Mouse (Mus musculus): ENCODE results near the gene Cntnap2. TPM values are rescaled to one million over a fixed set of nuclear protein-coding genes. Genes with fewer than 3 reads are reported as not detected.

The Cntnap2 gene
- total RNA-seq, 2 experiments from 2014 or later: 14.9 to 17.7 TPM

DNA sequence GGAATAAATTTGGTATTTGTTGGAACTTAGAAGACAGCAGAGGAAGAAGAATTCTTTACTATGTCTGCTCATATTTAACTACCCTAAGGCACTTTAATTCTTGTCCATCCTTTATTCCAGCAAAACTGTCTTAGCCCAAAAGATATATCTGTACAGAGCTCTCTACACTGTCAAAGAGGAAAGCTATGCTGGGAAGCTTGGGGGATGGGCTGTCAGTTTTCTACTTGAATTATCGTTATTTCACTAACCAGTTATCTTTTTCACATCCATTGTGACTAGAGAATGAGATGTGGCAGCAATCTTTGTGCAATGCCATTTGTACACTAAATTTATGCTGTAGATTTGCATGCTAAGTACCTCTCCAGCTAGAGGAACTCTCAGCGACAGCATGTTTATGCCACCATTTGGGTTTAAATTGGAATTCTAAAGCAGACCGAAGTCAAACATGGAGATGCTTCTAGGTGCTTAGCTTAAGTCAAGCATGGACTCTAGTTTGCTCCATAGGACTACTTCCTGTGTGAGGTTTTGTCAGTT is 268.9 kb downstream of the Cntnap2 start:
- no peak for DNase-seq

DNA sequence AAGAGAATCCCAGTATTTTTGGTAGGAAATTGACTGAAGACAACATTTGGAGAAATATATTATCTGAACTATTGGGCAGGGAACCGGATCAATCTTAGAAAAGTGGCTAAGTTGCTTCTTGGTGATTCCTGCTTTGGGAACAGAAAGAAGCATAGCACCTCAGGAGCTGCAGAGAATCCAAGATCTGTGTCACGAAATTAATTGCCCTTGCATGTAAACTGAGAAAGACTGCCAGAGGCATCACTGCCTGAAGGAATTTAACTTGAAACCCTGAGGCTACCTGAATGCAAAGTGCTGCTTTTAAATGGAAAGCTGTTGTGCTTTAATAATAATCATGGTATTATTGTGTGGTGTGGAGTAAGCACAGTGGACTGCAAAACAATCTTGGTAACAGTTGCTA is 286.2 kb downstream of the Cntnap2 start:
- DNase-seq: no peak

DNA sequence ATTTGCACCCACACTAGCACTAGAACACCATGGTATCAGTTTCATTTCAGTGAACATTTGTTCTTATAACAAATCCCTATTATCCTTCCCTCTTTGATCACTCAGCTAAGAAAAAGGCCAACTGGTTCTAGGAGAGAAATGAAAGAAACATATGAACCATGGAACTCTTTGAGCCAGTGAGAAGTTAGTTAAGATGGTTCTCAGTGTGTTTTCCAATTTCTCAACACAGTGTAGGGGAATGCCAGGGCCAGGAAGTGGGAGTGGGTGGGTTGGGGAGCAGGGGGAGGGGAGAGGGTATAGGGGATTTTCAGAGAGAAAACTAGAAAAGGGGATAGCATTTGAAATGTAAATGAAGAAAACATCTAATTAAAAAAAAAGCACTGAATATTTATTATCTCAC is 286.8 kb downstream of the Cntnap2 start:
- no peak for DNase-seq

DNA sequence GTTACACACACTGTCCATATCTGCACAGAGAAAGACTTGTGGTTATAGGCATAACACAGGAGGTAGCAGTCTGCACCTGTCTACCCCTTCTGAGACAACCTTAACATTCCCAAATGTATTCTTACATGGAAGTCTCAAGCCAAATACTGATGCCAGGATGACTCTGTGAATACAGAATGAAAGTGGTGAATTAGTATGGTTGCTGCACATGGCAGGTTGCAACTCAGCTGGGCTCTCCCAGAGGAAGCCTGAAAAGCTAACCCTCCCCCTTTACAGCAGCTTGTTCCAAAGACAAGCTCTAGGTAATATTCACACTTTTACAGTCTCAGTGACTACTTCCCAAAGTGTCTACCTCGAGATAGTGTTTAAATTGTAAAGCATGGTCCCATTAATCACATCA is 307.3 kb downstream of the Cntnap2 start:
- DNase-seq: no peak

DNA sequence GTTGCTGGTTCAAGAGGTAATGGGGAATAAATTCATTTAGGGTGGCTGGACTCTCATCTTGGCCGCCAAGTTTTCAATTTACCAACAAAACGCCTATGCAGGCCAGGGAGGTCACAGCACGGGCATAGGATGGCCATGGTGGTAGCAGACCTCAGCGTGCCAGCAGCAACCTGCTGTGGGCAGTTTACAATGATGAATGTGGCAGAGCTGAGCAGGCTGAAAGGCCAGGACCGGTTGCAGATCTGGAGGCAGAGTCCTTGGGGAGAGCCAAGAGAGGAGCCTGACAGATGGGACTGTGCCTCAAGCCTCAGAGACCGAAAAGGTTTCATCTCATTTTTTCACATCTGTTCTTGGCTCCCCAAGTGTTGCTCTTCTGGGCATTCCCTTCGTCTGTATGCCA is 322.0 kb downstream of the Cntnap2 start:
- DNase-seq: no peak

DNA sequence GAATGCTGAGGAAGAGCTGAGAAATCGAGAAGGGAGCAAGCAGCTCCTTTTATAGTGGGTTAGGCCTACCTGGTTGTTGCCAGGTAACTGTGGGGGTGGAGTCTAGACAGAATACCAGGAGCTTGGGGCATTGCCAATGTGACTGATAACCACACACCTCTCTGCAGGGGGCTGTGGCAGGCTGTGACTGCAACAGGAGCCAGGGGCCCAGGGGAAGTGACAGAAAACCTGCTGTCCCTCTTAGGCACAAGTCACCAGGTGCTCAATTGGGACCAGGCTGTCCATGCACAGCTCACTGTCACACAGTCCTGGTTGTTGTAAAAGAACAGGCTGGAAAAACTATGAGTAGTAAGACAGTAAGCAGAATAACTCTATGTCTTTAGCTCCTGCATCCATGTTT is 329.9 kb downstream of the Cntnap2 start:
- no peak for DNase-seq

DNA sequence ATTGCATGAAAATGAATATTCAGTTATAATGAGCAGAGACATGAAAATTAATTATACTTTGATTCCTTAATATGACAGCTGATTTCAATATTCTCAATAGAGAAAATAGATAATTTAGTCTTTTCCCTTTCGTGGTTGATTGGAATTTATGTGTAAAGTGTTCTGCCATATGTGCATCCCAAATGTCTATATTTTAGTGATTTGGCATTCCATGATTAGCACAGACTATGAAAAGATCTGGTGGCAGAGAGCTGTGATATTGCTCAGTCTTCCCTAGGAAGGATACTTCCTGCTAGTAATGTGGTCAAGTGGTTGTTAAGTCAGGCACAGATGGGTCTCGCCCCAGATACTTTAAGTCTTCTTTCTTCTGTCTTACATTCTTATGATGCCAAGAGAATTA is 354.5 kb downstream of the Cntnap2 start:
- no peak for DNase-seq

DNA sequence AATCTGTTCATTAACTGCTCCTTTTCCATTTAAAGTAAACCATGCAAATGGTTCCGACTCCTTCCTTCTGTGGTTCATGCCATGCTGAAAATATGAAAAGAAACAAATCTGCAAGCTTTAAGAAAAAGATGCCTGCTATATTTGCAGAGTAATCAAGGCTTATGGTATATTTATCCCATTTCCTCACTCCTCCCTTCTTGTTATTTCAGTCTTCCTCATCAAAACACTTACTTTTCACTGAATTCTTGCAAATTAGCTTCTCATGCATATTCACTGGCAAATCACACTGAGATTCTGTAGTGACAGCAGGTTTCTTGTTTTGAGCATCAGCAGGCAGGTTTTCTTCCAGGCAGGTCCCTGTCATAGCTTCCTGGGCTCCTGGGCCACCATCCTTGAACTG is 396.3 kb downstream of the Cntnap2 start:
- no peak for DNase-seq

DNA sequence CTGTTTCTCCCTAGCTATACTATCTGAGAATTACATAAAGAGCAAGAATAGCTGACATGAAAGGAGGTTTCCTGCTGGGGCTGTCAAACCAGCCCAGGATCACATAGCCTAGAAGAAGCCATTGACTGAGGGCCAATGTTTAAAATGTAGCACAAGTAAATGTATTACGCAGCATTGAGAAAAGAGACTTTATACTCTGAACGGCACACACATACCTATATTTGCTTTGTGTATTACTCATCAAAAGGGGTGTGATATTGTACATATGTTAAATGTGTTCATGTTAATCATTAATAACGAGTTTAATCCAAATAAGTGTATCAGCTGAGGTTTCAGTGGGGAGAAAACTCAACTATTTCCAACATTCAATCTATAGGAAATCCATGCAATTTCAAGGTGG is 459.1 kb downstream of the Cntnap2 start:
- no peak for DNase-seq

DNA sequence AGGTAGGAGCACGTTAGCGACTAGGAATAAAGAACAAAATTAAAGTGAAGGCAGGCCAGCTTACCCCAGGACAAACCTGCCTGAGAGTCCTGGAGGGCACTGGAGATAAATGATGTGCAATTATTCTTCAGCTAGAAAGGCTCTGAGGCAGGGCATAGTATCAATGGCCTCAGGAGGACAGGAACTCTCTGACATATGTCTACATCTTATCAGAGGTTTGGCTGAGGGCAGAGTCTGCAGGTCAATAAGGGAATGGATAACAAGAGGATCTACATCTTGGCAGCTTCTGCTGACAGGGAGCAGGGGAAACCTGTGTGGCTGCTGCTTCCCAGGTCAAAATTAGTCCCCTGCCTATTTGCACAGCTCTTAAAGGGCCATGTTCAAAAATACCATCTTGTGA is 477.8 kb downstream of the Cntnap2 start:
- no peak for DNase-seq

DNA sequence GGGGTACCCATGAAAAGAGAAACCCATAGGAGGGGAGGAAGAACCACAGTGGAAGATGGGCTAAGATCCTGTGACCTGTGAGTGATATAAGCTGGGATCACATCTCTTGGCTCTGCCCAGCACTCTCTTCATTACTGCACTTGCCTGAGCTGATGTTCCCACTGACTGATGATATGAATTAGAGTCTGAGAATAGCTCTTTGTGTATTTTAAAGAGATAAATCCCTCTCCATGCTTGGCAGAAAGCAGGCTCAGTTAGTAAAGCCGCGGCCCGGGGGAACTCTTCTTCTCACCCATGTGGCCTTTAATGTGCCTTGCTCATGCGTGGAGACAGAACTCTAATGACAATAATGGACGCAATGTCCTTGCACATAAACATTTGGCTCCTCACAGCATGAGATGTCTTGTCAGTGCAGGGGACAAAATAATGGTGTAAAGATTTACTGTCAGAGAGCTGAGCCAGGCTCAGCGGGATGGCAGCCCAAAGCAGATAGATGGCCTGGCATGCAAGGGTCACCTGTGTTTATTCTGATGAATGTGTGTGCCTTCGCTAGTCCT is 485.2 kb downstream of the Cntnap2 start:
- no peak for DNase-seq

DNA sequence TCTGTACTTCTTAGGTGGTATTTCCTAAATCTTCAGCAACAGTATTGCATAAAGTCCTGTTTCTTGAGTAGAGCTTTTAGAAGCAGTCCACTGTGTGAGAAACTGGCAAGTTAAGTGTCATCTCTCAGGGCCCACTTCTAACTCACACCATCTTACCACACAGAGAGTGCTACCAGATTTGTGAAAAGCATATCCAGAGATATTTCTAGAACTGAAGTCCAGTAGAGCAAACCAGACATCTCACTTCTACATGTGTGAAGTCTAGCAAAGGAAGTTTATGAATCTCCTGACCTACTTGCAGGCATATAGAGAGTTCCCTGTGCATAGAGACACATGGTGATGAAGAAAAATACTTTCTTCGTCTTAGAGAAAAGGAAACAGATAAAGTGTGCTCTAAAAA is 500.6 kb downstream of the Cntnap2 start:
- DNase-seq: no peak

DNA sequence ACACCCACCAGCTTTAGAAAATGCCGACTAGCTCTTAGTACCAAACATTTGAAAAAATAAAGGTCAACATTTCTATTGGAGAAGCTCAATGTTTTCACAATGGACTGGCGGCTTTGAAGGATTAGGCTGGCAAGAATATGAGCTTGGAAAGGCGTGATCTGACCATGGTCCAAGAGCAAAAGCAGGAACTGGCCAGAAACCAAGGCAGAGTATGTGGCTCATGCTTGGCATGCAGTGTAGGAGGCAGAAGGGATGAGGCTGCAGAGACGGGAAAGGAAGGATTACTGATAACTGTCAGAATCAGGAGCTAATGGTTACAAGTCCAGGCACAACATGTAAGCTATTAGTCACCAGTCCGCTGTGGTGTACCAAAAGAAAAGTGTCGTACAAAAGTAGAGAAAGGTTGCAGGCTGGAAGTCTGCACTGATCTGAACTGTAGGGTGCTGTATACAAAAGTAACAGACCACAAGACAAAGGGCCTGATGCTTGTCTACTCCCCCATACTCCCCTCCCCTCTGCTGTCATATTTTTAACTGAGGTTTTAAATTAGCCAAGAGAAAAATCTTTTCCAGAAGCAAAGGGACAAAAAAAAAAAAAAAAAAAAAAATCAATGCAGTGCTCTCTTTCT is 525.4 kb downstream of the Cntnap2 start:
- DNase-seq: no peak

DNA sequence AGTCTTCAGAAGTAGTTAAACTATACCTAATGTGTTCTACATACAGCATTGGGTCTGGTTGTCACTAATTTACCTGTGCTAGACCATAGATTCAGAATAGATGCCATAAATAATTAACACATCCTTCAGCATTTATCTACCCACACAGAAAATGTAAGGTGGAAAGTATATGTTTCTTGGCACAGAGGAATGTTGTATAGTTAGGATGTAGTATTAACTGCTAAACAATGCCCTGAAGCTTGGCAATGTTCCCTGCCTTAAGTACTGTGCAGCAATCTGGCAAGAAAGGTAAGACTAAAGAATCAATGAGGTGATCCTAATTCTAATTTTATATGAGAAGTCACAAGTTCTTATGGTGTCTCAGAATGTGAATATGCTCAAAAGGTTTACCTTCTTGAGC is 529.9 kb downstream of the Cntnap2 start:
- DNase-seq: no peak

DNA sequence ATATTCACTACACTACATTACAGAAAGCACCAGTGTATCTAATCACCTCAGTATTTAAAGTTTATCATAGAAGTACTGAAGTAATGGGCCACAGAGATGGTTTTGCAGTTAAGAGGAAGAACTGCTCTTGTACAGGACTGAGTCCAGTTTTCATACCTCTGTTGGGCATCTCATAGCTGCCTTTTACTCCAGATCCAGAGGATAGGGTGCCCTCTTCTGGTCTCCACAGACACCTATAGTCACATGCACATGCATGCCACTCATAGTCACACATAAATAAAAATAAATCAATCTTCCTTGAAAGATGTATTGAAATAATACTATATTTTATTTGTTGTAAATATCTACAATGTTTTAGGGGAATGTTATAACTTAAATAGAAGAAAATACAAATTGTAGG is 587.9 kb downstream of the Cntnap2 start:
- no peak for DNase-seq

DNA sequence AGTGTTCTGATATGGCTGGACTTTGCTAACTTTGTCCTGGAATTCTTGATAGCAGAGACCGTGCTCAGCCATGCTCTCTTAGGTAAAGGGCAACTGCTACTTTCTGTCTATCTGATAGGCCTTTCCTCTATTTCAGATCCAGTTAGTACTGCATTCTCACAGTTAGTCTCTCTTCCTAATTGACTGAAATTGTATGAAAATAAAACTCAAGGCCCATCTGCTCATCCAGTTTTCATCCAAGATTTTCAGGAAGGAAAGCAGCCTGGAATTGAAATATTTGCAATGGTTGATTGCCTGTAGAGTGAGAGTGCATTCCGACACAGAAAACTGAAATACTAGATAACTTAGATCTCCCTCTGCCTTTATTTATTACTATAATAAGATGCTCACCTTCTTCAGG is 589.3 kb downstream of the Cntnap2 start:
- DNase-seq: no peak

DNA sequence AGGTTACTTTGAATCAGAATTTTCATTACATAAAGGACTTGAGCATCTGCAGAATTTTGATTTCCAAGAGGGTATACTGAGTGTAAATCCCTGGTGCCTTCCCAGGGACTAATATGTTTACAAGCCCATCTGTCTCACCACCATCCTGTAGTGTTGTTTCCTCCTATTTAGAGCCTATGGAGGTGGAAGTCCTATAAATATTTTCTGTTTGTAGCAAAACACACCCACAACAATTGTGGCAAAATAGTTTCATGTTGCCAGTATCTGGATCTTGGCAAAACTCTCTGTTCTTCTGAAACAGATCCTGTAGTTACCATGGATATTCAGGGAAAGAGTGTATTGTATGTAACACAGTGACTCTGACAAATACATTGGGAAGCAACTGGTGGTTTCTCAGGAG is 641.1 kb downstream of the Cntnap2 start:
- no peak for DNase-seq

DNA sequence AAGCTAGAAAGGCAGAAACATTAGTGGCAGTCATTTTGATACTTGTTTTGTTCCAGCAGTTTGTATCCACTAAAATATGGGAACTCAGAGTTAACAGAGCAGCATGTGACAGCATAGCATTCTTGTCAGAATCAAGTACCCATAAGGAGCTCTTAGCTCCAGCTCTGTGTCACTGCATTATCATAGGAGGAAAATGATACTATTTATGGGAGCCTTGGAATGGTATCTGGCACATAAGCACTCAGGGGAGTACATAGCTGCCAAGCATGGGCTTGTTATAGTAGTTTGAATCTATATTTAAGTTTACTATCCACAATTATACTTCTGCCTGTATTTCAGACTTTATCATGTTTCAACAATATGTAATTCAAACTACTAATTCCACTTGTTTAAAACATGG is 732.5 kb downstream of the Cntnap2 start:
- DNase-seq: no peak

DNA sequence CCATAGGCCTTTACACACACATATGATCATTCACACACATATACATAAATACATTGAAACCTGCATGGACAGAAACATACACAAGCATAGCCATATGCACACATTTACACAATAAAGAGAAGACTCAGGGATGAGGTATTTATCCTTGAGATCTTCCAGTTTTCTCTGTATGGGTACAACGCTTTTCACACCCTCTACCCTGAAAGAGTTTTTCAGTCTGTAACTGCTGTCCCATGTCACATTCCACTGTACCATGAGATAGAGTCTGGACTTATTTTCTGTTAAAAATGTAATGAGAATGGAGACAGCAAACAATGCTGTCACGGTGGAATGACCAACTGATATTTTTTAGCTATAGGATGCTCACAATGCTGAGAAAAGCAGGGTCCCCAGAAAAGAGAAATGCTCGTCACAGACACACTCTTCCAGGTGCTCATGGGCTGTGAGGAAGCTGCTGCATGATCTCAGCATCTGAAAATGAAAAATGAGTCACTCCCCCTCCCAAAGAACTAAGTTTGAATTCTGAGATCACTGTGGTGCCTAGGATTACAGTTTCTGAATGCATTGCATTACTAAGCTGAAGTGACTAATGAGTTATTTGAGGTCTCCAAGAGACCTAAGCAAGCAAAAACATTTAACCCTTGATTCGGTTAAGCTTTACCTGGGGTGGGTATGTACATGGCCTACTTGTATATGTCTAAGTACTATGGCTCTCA is 782.6 kb downstream of the Cntnap2 start:
- DNase-seq: no peak

DNA sequence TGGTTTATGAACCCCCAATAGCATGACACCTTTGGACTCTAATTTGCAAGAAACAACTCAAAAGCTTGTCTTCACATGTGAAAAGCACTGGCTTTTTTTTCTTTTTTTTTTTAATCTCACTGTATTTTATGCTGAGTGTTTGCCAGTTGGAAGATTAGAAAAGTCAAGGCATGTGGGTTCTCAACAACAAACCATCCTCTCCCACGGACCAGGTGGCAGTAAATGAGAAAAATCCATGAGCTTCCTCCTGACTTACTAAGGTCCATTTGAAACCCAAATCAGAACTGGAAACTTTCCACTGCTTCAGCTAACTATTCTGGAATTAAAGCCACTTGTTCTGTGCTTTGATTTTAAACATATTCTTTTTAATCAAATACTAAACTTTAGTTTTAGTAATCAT is 784.6 kb downstream of the Cntnap2 start:
- no peak for DNase-seq

DNA sequence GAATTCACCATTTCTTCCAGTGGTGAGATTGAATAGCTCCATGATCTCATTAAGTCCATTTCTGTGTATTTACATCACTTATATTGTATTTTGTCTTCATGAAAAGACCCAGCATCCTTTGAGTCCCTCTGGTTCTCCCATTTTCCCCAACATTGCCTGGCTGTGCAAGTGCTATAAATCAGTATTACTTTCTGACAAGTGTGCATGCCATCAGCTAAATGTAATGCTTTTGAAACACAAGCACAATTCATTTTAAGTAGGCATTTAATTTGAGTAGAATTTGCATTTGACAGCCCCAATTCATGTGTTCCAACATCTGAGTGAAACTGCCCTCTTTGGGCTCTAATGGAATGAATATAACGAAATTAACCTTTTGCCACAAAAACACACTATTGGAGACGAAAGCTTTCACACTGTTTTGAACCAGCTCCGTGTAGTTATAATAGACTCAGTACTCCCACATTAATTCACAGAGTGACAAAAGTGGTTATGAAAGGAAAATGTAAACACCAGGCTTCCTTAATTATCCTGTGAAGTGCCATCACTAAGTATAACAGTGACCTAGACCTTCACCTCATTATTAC is 812.3 kb downstream of the Cntnap2 start:
- DNase-seq: no peak

DNA sequence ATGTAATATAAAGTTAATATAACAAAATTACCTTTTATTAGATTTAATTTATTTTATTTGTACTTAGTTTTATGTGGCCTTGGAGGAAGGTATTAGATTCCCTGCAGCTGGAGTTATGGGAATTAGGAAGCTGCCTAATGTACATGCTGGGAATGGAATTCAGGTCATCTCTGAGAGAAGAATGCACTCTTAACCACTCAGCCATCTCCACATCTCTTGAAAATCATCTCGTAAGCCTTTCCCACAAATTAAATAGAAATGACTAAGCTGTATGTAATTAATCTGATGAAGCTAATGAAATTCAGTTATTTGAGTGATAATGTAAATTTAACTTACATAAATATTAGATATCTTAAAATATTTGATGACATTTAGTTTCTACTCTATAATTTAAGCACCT is 826.3 kb downstream of the Cntnap2 start:
- DNase-seq: no peak

DNA sequence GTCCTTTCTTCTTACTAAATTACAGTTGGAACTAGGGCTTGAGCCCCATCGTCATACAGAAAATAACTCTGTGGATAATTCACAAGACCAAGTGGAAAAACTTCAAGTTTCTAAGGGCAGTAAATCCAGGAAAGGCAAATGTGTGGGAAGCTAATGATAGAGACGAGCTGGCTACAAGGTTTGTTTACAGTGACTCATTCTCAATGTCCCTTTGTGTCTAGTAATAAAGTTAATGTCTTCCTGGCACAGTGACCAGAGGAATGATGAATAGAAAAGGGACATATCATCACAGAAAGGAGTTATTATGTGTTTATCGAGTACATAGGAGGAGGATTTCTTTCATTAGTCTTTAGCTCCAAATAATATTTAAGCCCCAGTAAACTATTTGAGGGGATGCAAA is 828.7 kb downstream of the Cntnap2 start:
- no peak for DNase-seq

DNA sequence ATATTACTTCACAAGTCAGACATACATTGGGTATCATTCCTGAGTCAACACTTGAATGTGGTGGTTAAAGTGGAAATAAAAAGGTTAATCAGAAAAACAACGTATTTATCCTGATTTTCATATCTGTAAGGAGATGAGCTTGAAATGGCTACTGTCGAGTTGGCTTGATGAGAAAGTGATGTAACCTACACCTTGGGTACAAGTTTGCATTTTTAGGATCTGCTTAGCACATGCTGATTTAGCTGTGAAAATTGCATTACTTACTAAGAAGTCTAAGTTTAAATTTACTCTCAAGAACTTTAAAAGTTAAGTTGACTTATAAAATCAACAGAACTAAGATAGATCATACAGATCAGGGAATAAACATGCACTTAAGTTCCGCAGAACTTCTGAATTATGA is 879.1 kb downstream of the Cntnap2 start:
- DNase-seq: no peak

Data from gastrocnemius, postnatal 10 days (tissue).